27 mouse cellular contexts compared by ENCODE assay signal in genomic region chr11:104007246-104007645, GRCm38 (mm10).
"Had no signal": no experiment of that assay in that cellular context is flagged by ENCODE, and none has a peak within 500 bp of the region (broad histone marks: within the 10 kb centered on the region; RNA-seq: fewer than 3 reads in every experiment).

No protein-coding gene starts in this region.

- ATAC-seq: hindbrain, postnatal 0 days; intestine, embryonic 16.5 days had no signal

- H3K9me3 ChIP-seq: heart, embryonic 13.5 days; heart, embryonic 15.5 days; hindbrain, embryonic 13.5 days; hindbrain, embryonic 15.5 days; kidney, embryonic 15.5 days; limb, embryonic 10.5 days; limb, embryonic 12.5 days; liver, embryonic 13.5 days had no signal

- H3K9ac ChIP-seq: heart, embryonic 13.5 days; heart, embryonic 15.5 days; hindbrain, embryonic 13.5 days; hindbrain, embryonic 15.5 days; kidney, embryonic 15.5 days; limb, embryonic 12.5 days; liver, embryonic 13.5 days had no signal

- H3K4me3 ChIP-seq: heart, adult 2 months; heart, embryonic 13.5 days; heart, embryonic 15.5 days; hindbrain, embryonic 13.5 days; hindbrain, embryonic 15.5 days; kidney, embryonic 15.5 days; layer of hippocampus, adult 2 months; left cerebral cortex, adult 2 months; limb, embryonic 10.5 days; limb, embryonic 12.5 days; liver, embryonic 13.5 days had no signal

- H3K4me2 ChIP-seq: heart, embryonic 11.5 days; heart, embryonic 13.5 days; heart, embryonic 15.5 days; hindbrain, embryonic 13.5 days; hindbrain, embryonic 15.5 days; kidney, embryonic 15.5 days; limb, embryonic 12.5 days; liver, embryonic 11.5 days; liver, embryonic 13.5 days had no signal

- H3K27me3 ChIP-seq: heart, embryonic 15.5 days; hindbrain, embryonic 13.5 days; hindbrain, embryonic 15.5 days; limb, embryonic 12.5 days; liver, embryonic 13.5 days had no signal

- DNase-seq: gastrocnemius, postnatal 14 days; gastrocnemius, postnatal 36 days; heart, adult 11 months; heart, adult 2 months; heart, postnatal 14 days; heart, postnatal 36 days; kidney, adult 11 months; kidney, adult 2 months; kidney, adult 9 months; kidney, postnatal 14 days; kidney, postnatal 4 days; liver; liver, embryonic 13.5 days had no signal

- H3K36me3 ChIP-seq: heart, embryonic 13.5 days; heart, embryonic 15.5 days; hindbrain, embryonic 13.5 days; hindbrain, embryonic 15.5 days; kidney, embryonic 15.5 days; limb, embryonic 10.5 days; limb, embryonic 12.5 days; liver, embryonic 13.5 days had no signal

- H3K4me1 ChIP-seq: heart, embryonic 15.5 days; hindbrain, embryonic 15.5 days; kidney, embryonic 15.5 days; limb, embryonic 10.5 days; limb, embryonic 12.5 days; liver, embryonic 13.5 days had no signal

- H3K27ac ChIP-seq: heart, adult 2 months; heart, embryonic 13.5 days; heart, embryonic 15.5 days; hindbrain, embryonic 13.5 days; hindbrain, embryonic 15.5 days; hindbrain, postnatal 0 days; kidney, embryonic 15.5 days; kidney, postnatal 0 days; layer of hippocampus, adult 2 months; left cerebral cortex, adult 2 months; limb, embryonic 10.5 days; limb, embryonic 12.5 days; liver, embryonic 13.5 days had no signal
